Mouse (Mus musculus) stomach, embryonic 14.5 days (tissue): ENCODE data around the gene Gdap1l1. TPM values are rescaled to one million over a fixed set of nuclear protein-coding genes. Genes with fewer than 3 reads are reported as not detected.
"Not testable (repeated sequence)": the region's sequence is repeated elsewhere in the genome, so short reads cannot be mapped to it uniquely, and the experiment has no call there.

Source experiments
- ATAC-seq: fragments of 200-750 bp; cut with Nextera tagmentation; 2 replicates; pipeline ENCODE4 v1.8.0; 2017; ENCODE audit warnings: low read depth, moderate TSS enrichment; ENCODE audit not compliant: insufficient number of reproducible peaks, insufficient read depth, low FRiP score
- H3K27ac ChIP-seq: fragments of 300-500 bp; sonication (generic); 2 replicates; pipeline ENCODE4 v1.5.1; 2014; ENCODE audit warnings: mild to moderate bottlenecking, low read length, moderate library complexity, mixed read lengths
- H3K27me3 ChIP-seq: fragments of 300-500 bp; sonication (generic); 2 replicates; pipeline ENCODE4 v1.6.1; 2014; ENCODE audit warnings: low read length, control low read depth, mixed read lengths; ENCODE audit not compliant: control insufficient read depth, insufficient read depth
- H3K36me3 ChIP-seq: fragments of 300-500 bp; sonication (generic); 2 replicates; pipeline ENCODE4 v1.6.1; 2014; ENCODE audit warnings: mild to moderate bottlenecking, control low read depth, low read length, moderate library complexity, mixed read lengths; ENCODE audit not compliant: control insufficient read depth, insufficient read depth
- H3K4me1 ChIP-seq: fragments of 300-500 bp; sonication (generic); 2 replicates; pipeline ENCODE4 v1.6.1; 2014; ENCODE audit warnings: low read length, control low read depth, mixed read lengths; ENCODE audit not compliant: control insufficient read depth, insufficient read depth
- H3K4me2 ChIP-seq: fragments of 300-500 bp; sonication (generic); replicated peaks from 2 replicates; pipeline ENCODE4 v1.6.1; 2014; ENCODE audit warnings: low read depth, low read length, control low read depth
- H3K4me3 ChIP-seq: fragments of 300-500 bp; sonication (generic); 2 replicates; pipeline ENCODE4 v1.5.1; 2014; ENCODE audit warnings: low read depth, low read length, control low read depth
- H3K9ac ChIP-seq: fragments of 300-500 bp; sonication (generic); replicated peaks from 2 replicates; pipeline ENCODE4 v1.6.1; 2014; ENCODE audit warnings: low read depth, mild to moderate bottlenecking, control low read depth, low read length, moderate library complexity, mixed read lengths
- H3K9me3 ChIP-seq: fragments of 300-500 bp; sonication (generic); 2 replicates; pipeline ENCODE4 v1.6.1; 2016; ENCODE audit warnings: low read depth, low read length, control low read depth; ENCODE audit not compliant: control insufficient read depth
- WGBS: fragments of 180-500 bp; shearing (Covaris S2); extraction: QIAGEN DNeasy Blood & Tissue Kit; methylation state at CpG from one replicate; pipeline ENCODE4 v1.1.7; 2014; 5-methylcytosine and 5-hydroxymethylcytosine counted together
- polyA plus RNA-seq: library from polyadenylated mRNA; unstranded; fragments of >200 nt; fragmentation: Nextera tagmentation; extraction: Ambion mirVana; gene quantifications from 2 replicates; pipeline ENCODE4 v1.2.1, GENCODE M21; 2014

Gdap1l1 gene
- polyA plus RNA-seq, 1 experiment from 2014 or later, result 8.4 TPM

GRCm38 (mm10) chr2:163449276-163449675, 11.0 kb downstream of the Gdap1l1 start:
- Histone ChIP-seq H3K4me3 (no peak overlapping the region), H3K4me2 (no peak overlapping the region), H3K36me3 (no peaks in the 10 kb centered on the region), H3K27ac (no peak overlapping the region), H3K4me1 (no peaks in the 10 kb centered on the region), H3K9ac (no peak overlapping the region), H3K27me3 (no peaks in the 10 kb centered on the region), H3K9me3 (no peaks in the 10 kb centered on the region)
- WGBS, result 58% methylated on average over 3 of the region's 3 CpGs
- ATAC-seq, result no peak

GRCm38 (mm10) chr2:163450668-163451295, 12.5 kb downstream of the Gdap1l1 start:
- no peak for ATAC-seq
- Histone ChIP-seq H3K9me3 (no peaks in the 10 kb centered on the region), H3K4me2 (no peak overlapping the region), H3K4me1 (no peaks in the 10 kb centered on the region), H3K9ac (no peak overlapping the region), H3K27me3 (no peaks in the 10 kb centered on the region), H3K4me3 (no peak overlapping the region), H3K27ac (no peak overlapping the region), H3K36me3 (no peaks in the 10 kb centered on the region)
- WGBS, result 62% methylated on average over 6 of the region's 6 CpGs

- Histone ChIP-seq H3K4me2 (no peak overlapping the region), H3K9ac (no peak overlapping the region), H3K27me3 (no peaks in the 10 kb centered on the region), H3K4me1 (no peaks in the 10 kb centered on the region), H3K9me3 (no peaks in the 10 kb centered on the region), H3K36me3 (no peaks in the 10 kb centered on the region), H3K27ac (no peak overlapping the region), H3K4me3 (no peak overlapping the region)
- no peak for ATAC-seq
- WGBS, result 83% methylated on average over 6 of the region's 6 CpGs
Observed at GRCm38 (mm10) chr2:163452738-163453137, 14.5 kb downstream of the Gdap1l1 start.

DNA sequence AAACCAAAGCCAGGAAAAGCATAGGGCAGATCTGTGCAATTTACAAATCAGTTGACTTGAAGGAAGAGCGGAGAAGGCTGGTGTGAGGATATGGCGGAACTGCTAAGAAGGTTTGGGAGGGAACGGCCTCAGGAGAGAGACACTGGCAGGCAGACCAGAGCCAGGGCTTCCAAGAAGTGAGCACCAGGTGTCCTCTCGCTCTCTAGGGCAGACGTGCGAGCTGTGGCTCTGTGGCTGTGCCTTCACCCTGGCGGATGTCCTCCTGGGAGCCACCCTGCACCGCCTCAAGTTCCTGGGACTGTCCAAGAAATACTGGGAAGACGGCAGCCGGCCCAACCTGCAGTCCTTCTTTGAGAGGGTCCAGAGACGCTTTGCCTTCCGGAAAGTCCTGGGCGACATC, 15.1 kb downstream of the Gdap1l1 start:
- no peaks in the 10 kb centered on the region for H3K9me3 ChIP-seq
- no peak overlapping the region for H3K4me3 ChIP-seq
- no peak overlapping the region for H3K27ac ChIP-seq
- no peak overlapping the region for H3K4me2 ChIP-seq
- H3K36me3 ChIP-seq, result no peaks in the 10 kb centered on the region
- WGBS, result 85% methylated on average over 13 of the region's 13 CpGs
- no peak overlapping the region for H3K9ac ChIP-seq
- ATAC-seq, result no peak
- H3K4me1 ChIP-seq, result no peaks in the 10 kb centered on the region
- no peaks in the 10 kb centered on the region for H3K27me3 ChIP-seq

DNA sequence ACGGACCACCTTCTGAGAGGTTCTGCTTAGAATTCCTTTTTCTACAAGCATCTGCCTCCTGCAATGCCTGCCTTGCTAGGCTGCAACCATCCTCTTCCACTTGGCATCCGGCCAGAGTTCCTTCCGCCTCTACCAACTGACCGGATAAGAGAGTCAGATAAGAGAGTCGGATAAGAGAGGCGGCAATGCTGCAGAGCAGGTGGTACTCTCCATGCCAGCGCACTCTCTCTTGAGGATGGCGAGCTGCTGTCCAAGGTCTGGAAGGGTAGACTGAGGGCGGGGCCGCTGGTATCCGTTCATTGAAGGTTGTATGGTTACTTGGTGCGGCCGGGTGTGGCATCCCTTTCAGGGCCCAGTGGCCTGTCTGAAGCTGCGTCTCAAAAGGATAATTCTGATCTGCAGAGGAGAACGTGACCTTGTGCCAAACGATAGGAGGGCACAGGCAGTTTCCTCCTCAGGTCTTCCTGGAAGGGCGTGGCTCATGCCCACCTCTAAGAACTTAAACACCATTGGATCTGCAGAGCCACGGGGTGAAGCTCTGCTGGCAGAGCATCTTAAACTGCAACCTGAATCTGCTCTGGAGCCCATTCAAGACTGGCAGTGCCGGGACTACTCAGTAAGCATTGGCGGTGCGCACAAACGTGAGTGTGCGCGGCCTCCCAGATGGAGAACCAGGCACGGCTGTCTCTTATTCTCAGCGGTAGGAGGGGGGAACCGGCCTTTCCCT, 20.4 kb downstream of the Gdap1l1 start:
- Histone ChIP-seq H3K9me3 (no peaks in the 10 kb centered on the region), H3K4me2 (no peak overlapping the region), H3K27ac (no peak overlapping the region), H3K4me1 (no peaks in the 10 kb centered on the region), H3K4me3 (no peak overlapping the region), H3K36me3 (no peaks in the 10 kb centered on the region), H3K9ac (no peak overlapping the region), H3K27me3 (no peaks in the 10 kb centered on the region)
- whole genome bisulfite sequencing, result 41% methylated on average over 27 of the region's 27 CpGs
- ATAC-seq, result no peak

- H3K9me3 ChIP-seq, result no peaks in the 10 kb centered on the region
- H3K9ac ChIP-seq, result no peak overlapping the region
- 37% methylated on average over 10 of the region's 10 CpGs for WGBS
- H3K4me1 ChIP-seq, result no peaks in the 10 kb centered on the region
- H3K4me2 ChIP-seq, result no peak overlapping the region
- no peaks in the 10 kb centered on the region for H3K27me3 ChIP-seq
- no peak overlapping the region for H3K27ac ChIP-seq
- no peak for ATAC-seq
- H3K36me3 ChIP-seq, result no peaks in the 10 kb centered on the region
- H3K4me3 ChIP-seq, result no peak overlapping the region
Observed at GRCm38 (mm10) chr2:163459380-163459779, 21.1 kb downstream of the Gdap1l1 start.

DNA sequence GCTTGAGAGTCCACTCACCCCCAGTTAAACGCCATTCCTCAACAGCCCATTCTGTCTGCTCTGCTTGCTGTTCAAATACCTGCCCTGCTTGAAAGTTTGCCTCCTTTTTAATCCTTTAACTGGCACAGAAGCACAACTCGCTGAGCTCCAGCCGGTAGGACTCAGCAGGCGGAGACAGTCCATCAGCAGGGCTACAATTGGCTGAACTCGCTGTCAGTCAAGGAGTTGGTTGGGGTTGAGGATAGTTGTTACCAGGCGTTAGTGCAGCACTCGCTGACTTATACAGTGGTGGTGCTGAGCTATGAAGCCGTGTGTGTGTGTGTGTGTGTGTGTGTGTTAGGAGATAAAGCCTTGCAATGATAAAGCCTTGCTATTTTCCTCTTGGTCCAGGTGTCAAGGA, 22.3 kb downstream of the Gdap1l1 start:
- Histone ChIP-seq H3K4me3 (no peak overlapping the region), H3K27me3 (no peaks in the 10 kb centered on the region), H3K4me2 (no peak overlapping the region), H3K36me3 (no peaks in the 10 kb centered on the region), H3K9ac (no peak overlapping the region), H3K9me3 (no peaks in the 10 kb centered on the region), H3K27ac (no peak overlapping the region), H3K4me1 (no peaks in the 10 kb centered on the region)
- WGBS, result 89% methylated on average over 8 of the region's 8 CpGs
- no peak for ATAC-seq

GRCm38 (mm10) chr2:163461307-163461706, 23.0 kb downstream of the Gdap1l1 start:
- not testable (repeated sequence) for H3K9me3 ChIP-seq, H3K9ac ChIP-seq, H3K4me2 ChIP-seq, H3K27ac ChIP-seq, H3K36me3 ChIP-seq, H3K4me3 ChIP-seq, H3K4me1 ChIP-seq, ATAC-seq, H3K27me3 ChIP-seq
- WGBS, result 92% methylated on average over 9 of the region's 9 CpGs

DNA sequence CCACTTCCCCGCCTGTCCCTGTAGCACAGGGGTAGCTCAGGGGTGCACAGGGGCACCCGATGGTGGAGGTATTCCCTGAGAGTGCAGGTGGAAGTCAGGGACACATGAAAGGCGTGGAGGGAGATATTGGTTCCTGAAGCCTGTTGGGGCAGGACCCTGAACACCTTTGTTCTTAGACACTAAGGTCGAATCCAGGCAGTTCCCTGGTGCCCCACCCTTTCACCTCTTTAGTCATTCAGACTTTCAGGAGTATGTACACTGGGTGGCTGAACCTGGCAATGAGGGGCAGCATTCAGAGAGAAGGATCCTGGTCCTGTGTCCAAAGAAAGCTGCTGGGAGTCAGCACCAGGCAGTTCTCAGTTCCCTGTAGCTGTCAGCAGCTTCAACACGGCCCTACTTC, 24.1 kb downstream of the Gdap1l1 start:
- Histone ChIP-seq H3K9me3 (no peaks in the 10 kb centered on the region), H3K4me3 (no peak overlapping the region), H3K27me3 (no peaks in the 10 kb centered on the region), H3K36me3 (no peaks in the 10 kb centered on the region), H3K4me2 (no peak overlapping the region), H3K9ac (no peak overlapping the region), H3K27ac (no peak overlapping the region), H3K4me1 (no peaks in the 10 kb centered on the region)
- WGBS, result 66% methylated on average over 5 of the region's 5 CpGs
- ATAC-seq, result no peak
